Mouse (Mus musculus): ENCODE data around the gene Kctd11. TPM values are rescaled to one million over a fixed set of nuclear protein-coding genes. Genes with fewer than 3 reads are reported as not detected.

The Kctd11 gene
- polyA plus RNA-seq, 1 experiment from 2014 or later = 8.6 TPM

- Histone ChIP-seq H3K4me3 (no peak overlapping the region), H3K27me3 (no peaks in the 10 kb centered on the region), H3K36me3 (no peaks in the 10 kb centered on the region), H3K27ac (no peak overlapping the region), H3K4me1 (peaks cover 23% of the 10 kb centered on the region), H3K4me2 (no peak overlapping the region), H3K9ac (no peak overlapping the region), H3K9me3 (no peaks in the 10 kb centered on the region)
- WGBS = 55% methylated on average over 8 of the region's 8 CpGs
- no peak for ATAC-seq (ENCODE audit: borderline replicate concordance, extremely low read depth, low FRiP score, low TSS enrichment)
Measured at GRCm38 (mm10) chr11:69886907-69887635, 5.9 kb upstream of the Kctd11 start.

- no peak for ATAC-seq (ENCODE audit: borderline replicate concordance, extremely low read depth, low FRiP score, low TSS enrichment)
- Histone ChIP-seq H3K36me3 (no peaks in the 10 kb centered on the region), H3K9ac (no peak overlapping the region), H3K27me3 (no peaks in the 10 kb centered on the region), H3K4me3 (no peak overlapping the region), H3K4me1 (peaks cover 28% of the 10 kb centered on the region), H3K27ac (0 out of 2 replicates have a peak overlapping the region, but pooled peaks have one; percentile 32), H3K4me2 (peak overlapping the region; percentile 19), H3K9me3 (no peaks in the 10 kb centered on the region)
- 70% methylated on average over 8 of the region's 8 CpGs for WGBS
Measured at GRCm38 (mm10) chr11:69884663-69885062, 3.5 kb upstream of the Kctd11 start.

GRCm38 (mm10) chr11:69884240-69884639, 3.0 kb upstream of the Kctd11 start:
- 43% methylated on average over 9 of the region's 9 CpGs for WGBS
- no peaks in the 10 kb centered on the region for H3K9me3 ChIP-seq
- H3K9ac ChIP-seq = no peak overlapping the region
- no peak for ATAC-seq (ENCODE audit: borderline replicate concordance, extremely low read depth, low FRiP score, low TSS enrichment)
- H3K27me3 ChIP-seq = no peaks in the 10 kb centered on the region
- H3K4me1 ChIP-seq = peaks cover 32% of the 10 kb centered on the region
- peak overlapping the region; percentile 19 for H3K4me2 ChIP-seq
- H3K36me3 ChIP-seq = no peaks in the 10 kb centered on the region
- 0 out of 2 replicates have a peak overlapping the region, but pooled peaks have one; percentile 32 for H3K27ac ChIP-seq
- H3K4me3 ChIP-seq = no peak overlapping the region

GRCm38 (mm10) chr11:69883527-69884151, 2.4 kb upstream of the Kctd11 start:
- ATAC-seq (ENCODE audit: borderline replicate concordance, extremely low read depth, low FRiP score, low TSS enrichment) = no peak
- no peaks in the 10 kb centered on the region for H3K9me3 ChIP-seq
- no peak overlapping the region for H3K4me3 ChIP-seq
- peaks cover 38% of the 10 kb centered on the region for H3K4me1 ChIP-seq
- no peak overlapping the region for H3K9ac ChIP-seq
- no peak overlapping the region for H3K4me2 ChIP-seq
- no peaks in the 10 kb centered on the region for H3K36me3 ChIP-seq
- 75% methylated on average over 8 of the region's 8 CpGs for WGBS
- no peaks in the 10 kb centered on the region for H3K27me3 ChIP-seq
- 0 out of 2 replicates have a peak overlapping the region, but pooled peaks have one; percentile 32 for H3K27ac ChIP-seq

GRCm38 (mm10) chr11:69883066-69883465, 1.9 kb upstream of the Kctd11 start:
- H3K4me1 ChIP-seq = peaks cover 44% of the 10 kb centered on the region
- H3K27ac ChIP-seq = no peak overlapping the region
- H3K4me2 ChIP-seq = no peak overlapping the region
- H3K4me3 ChIP-seq = no peak overlapping the region
- no peak overlapping the region for H3K9ac ChIP-seq
- no peaks in the 10 kb centered on the region for H3K9me3 ChIP-seq
- no peak for ATAC-seq (ENCODE audit: borderline replicate concordance, extremely low read depth, low FRiP score, low TSS enrichment)
- H3K27me3 ChIP-seq = no peaks in the 10 kb centered on the region
- WGBS = 58% methylated on average over 4 of the region's 4 CpGs
- H3K36me3 ChIP-seq = no peaks in the 10 kb centered on the region

- peak overlapping the region; percentile 51 for H3K9ac ChIP-seq
- no peaks in the 10 kb centered on the region for H3K9me3 ChIP-seq
- H3K4me2 ChIP-seq = peak overlapping the region; percentile 78
- 54% methylated on average over 21 of the region's 21 CpGs for WGBS
- no peaks in the 10 kb centered on the region for H3K36me3 ChIP-seq
- ATAC-seq (ENCODE audit: borderline replicate concordance, extremely low read depth, low FRiP score, low TSS enrichment) = no peak
- H3K27me3 ChIP-seq = no peaks in the 10 kb centered on the region
- H3K4me1 ChIP-seq = peaks cover 54% of the 10 kb centered on the region
- H3K4me3 ChIP-seq = peak overlapping the region; percentile 51
- peak overlapping the region; percentile 94 for H3K27ac ChIP-seq
Measured at GRCm38 (mm10) chr11:69881787-69882670, 823 bp upstream of the Kctd11 start.

GRCm38 (mm10) chr11:69880506-69880852, 727 bp downstream of the Kctd11 start:
- WGBS = 0% methylated on average over 18 of the region's 18 CpGs
- Histone ChIP-seq H3K9me3 (no peaks in the 10 kb centered on the region), H3K4me3 (peak overlapping the region; percentile 51), H3K4me2 (peak overlapping the region; percentile 78), H3K27me3 (no peaks in the 10 kb centered on the region), H3K27ac (peak overlapping the region; percentile 94), H3K4me1 (peaks cover 69% of the 10 kb centered on the region), H3K9ac (peak overlapping the region; percentile 51), H3K36me3 (no peaks in the 10 kb centered on the region)
- ATAC-seq (ENCODE audit: borderline replicate concordance, extremely low read depth, low FRiP score, low TSS enrichment) = peak; percentile 20

- H3K27me3 ChIP-seq = no peaks in the 10 kb centered on the region
- H3K4me2 ChIP-seq = peak overlapping the region; percentile 78
- peak overlapping the region; percentile 51 for H3K9ac ChIP-seq
- WGBS = 41% methylated on average over 15 of the region's 15 CpGs
- no peak overlapping the region for H3K27ac ChIP-seq
- H3K4me3 ChIP-seq = peak overlapping the region; percentile 51
- no peak for ATAC-seq (ENCODE audit: borderline replicate concordance, extremely low read depth, low FRiP score, low TSS enrichment)
- H3K4me1 ChIP-seq = peaks cover 72% of the 10 kb centered on the region
- H3K36me3 ChIP-seq = no peaks in the 10 kb centered on the region
- H3K9me3 ChIP-seq = no peaks in the 10 kb centered on the region
Measured at GRCm38 (mm10) chr11:69879711-69880110, 1.5 kb downstream of the Kctd11 start.

- 77% methylated on average over 6 of the region's 6 CpGs for WGBS
- ATAC-seq (ENCODE audit: borderline replicate concordance, extremely low read depth, low FRiP score, low TSS enrichment) = no peak
Measured at GRCm38 (mm10) chr11:69878952-69879351, 2.3 kb downstream of the Kctd11 start.

GRCm38 (mm10) chr11:69878399-69878798, 2.8 kb downstream of the Kctd11 start:
- Histone ChIP-seq H3K4me3 (no peak overlapping the region), H3K27ac (no peak overlapping the region), H3K4me1 (peaks cover 64% of the 10 kb centered on the region), H3K4me2 (no peak overlapping the region), H3K9me3 (no peaks in the 10 kb centered on the region), H3K36me3 (no peaks in the 10 kb centered on the region), H3K27me3 (no peaks in the 10 kb centered on the region), H3K9ac (no peak overlapping the region)
- ATAC-seq (ENCODE audit: borderline replicate concordance, extremely low read depth, low FRiP score, low TSS enrichment) = no peak
- 76% methylated on average over 3 of the region's 3 CpGs for WGBS

More at GRCm38 (mm10) chr11:69878952-69879351, 2.3 kb downstream of the Kctd11 start:
- Histone ChIP-seq H3K9me3 (no peaks in the 10 kb centered on the region), H3K9ac (no peak overlapping the region), H3K4me2 (peak overlapping the region; percentile 78), H3K27ac (no peak overlapping the region), H3K4me1 (peaks cover 67% of the 10 kb centered on the region), H3K4me3 (peak overlapping the region; percentile 0; the same call in 1 of the 2 replicates), H3K36me3 (no peaks in the 10 kb centered on the region), H3K27me3 (no peaks in the 10 kb centered on the region)

GRCm38 (mm10) chr11:69877878-69878277, 3.3 kb downstream of the Kctd11 start, which contains the start of gene Tmem95:
Tmem95 (minus strand) TSS chr11:69878018.
- no peaks in the 10 kb centered on the region for H3K27me3 ChIP-seq
- ATAC-seq (ENCODE audit: borderline replicate concordance, extremely low read depth, low FRiP score, low TSS enrichment) = no peak
- no peaks in the 10 kb centered on the region for H3K9me3 ChIP-seq
- no peaks in the 10 kb centered on the region for H3K36me3 ChIP-seq
- peaks cover 64% of the 10 kb centered on the region for H3K4me1 ChIP-seq
- no peak within 1 kb of the TSS for H3K9ac ChIP-seq
- WGBS = 79% methylated on average over 11 of the region's 11 CpGs
- H3K4me2 ChIP-seq = peak within 1 kb of the TSS; percentile 78
- H3K27ac ChIP-seq = peak within 1 kb of the TSS; percentile 60
- peak within 1 kb of the TSS; percentile 4 for H3K4me3 ChIP-seq
